Mouse (Mus musculus) liver, embryonic 16.5 days (tissue): ENCODE data around the gene Zfp629. TPM values are rescaled to one million over a fixed set of nuclear protein-coding genes. Genes with fewer than 3 reads are reported as not detected.
A peak's percentile ranks its signal among the peaks of the same experiment; 100 is the strongest.
"Not testable (repeated sequence)": the region's sequence is repeated elsewhere in the genome, so short reads cannot be mapped to it uniquely, and the experiment has no call there.

Experiments
- ATAC-seq: fragments of 200-750 bp; cut with Nextera tagmentation; 2 replicates; pipeline ENCODE4 v1.8.0; 2017; ENCODE audit warnings: low read depth, mild to moderate bottlenecking, moderate number of reproducible peaks, moderate library complexity
- H3K27ac ChIP-seq: fragments of 300-500 bp; sonication (generic); 2 replicates; pipeline ENCODE4 v1.5.1; 2014; ENCODE audit warnings: mild to moderate bottlenecking, low read length
- H3K27me3 ChIP-seq: fragments of 300-500 bp; sonication (generic); 2 replicates; pipeline ENCODE4 v1.6.1; 2014; ENCODE audit warnings: low read depth, low read length, mixed read lengths; ENCODE audit not compliant: control insufficient read depth, insufficient read depth
- H3K36me3 ChIP-seq: fragments of 300-500 bp; sonication (generic); 2 replicates; pipeline ENCODE4 v1.6.1; 2014; ENCODE audit warnings: mild to moderate bottlenecking; ENCODE audit not compliant: control insufficient read depth, insufficient read depth
- H3K4me1 ChIP-seq: fragments of 300-500 bp; sonication (generic); 2 replicates; pipeline ENCODE4 v1.6.1; 2014; ENCODE audit warnings: low read depth, low read length, mixed read lengths; ENCODE audit not compliant: control insufficient read depth
- H3K4me2 ChIP-seq: fragments of 300-500 bp; sonication (generic); 2 replicates; pipeline ENCODE4 v1.6.1; 2014; ENCODE audit warnings: low read depth, low read length, mixed read lengths
- H3K4me3 ChIP-seq: fragments of 300-500 bp; sonication (generic); 2 replicates; pipeline ENCODE4 v1.5.1; 2014; ENCODE audit warnings: low read depth, mild to moderate bottlenecking, low read length
- H3K9ac ChIP-seq: fragments of 300-500 bp; sonication (generic); 2 replicates; pipeline ENCODE4 v1.6.1; 2014; ENCODE audit warnings: low read depth, low read length
- H3K9me3 ChIP-seq: fragments of 300-500 bp; sonication (generic); replicated peaks from 2 replicates; pipeline ENCODE4 v1.6.1; 2016; ENCODE audit warnings: low read length; ENCODE audit not compliant: control insufficient read depth
- WGBS: fragments of 180-500 bp; shearing (Covaris S2); extraction: QIAGEN DNeasy Blood & Tissue Kit; methylation state at CpG from one replicate; pipeline ENCODE4 v1.1.7; 2014; ENCODE audit not compliant: insufficient replicate concordance; 5-methylcytosine and 5-hydroxymethylcytosine counted together
- polyA plus RNA-seq: library from polyadenylated mRNA; unstranded; fragments of >200 nt; fragmentation: Nextera tagmentation; extraction: Ambion mirVana; gene quantifications from 2 replicates; pipeline ENCODE4 v1.2.1, GENCODE M21; 2015

The Zfp629 gene
- polyA plus RNA-seq, 1 experiment from 2014 or later, result 2.1 TPM

DNA sequence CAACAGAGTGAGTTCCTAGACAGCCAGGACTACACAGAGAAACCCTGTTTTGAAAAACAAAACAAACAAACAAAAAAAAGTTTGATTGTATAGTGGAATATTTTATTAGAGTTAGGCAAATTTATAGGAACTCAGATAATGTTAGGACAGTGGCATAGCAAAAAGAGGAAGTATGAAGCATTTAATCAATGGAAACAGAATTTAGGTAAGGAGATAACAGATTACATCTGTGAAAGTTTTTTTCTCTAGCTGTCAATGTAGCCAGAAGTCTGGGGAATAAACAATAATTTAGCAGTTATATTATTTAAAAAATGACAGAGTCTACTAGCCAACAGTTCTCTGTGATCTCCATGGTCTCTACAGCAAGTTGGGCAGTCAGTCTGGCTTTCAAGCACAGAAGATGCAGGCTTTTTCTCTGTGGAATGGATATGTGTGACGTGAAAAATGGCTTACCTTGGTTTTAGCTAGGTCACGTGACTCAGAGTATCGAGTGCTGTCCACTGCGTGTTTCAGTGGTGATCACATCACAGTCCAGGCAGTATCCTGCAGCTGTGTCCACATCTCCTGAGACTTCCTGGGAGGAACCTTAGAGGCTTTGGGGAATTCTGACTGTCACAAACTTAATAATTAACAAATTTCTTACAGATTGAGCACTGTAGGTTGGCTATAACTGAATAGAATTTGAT, 33.1 kb upstream of the Zfp629 start:
- 60% methylated on average over 4 of the region's 4 CpGs for WGBS
- Histone ChIP-seq H3K36me3 (no peaks in the 10 kb centered on the region), H3K9me3 (no peaks in the 10 kb centered on the region), H3K27me3 (no peaks in the 10 kb centered on the region; the same call in 1 of the 2 replicates), H3K4me2 (no peak overlapping the region), H3K9ac (no peak overlapping the region), H3K4me1 (no peaks in the 10 kb centered on the region), H3K27ac (no peak overlapping the region), H3K4me3 (no peak overlapping the region)
- ATAC-seq, result no peak

DNA sequence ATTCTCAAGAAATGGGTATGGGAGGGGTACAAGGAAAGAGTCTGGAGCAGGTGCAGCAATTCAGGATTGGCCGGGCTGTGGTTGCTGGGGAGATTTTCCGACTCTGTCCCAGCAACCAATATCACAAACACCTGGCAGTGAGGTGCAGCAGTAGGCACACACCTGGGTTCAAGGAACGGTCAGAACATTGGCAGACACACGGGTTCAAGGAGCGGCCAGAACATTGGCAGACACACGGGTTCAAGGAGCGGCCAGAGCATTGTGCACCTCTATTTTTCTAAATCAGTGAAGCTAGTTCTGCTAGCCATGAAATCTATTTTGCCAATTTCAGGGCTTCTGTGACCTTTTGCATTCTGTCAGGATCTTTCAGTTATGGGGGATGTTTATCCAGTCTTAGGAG, 32.0 kb upstream of the Zfp629 start:
- 77% methylated on average over 7 of the region's 7 CpGs for WGBS
- H3K4me2 ChIP-seq, H3K9me3 ChIP-seq, H3K27me3 ChIP-seq, H3K9ac ChIP-seq, H3K4me3 ChIP-seq, H3K27ac ChIP-seq, ATAC-seq, H3K4me1 ChIP-seq, H3K36me3 ChIP-seq: not testable (repeated sequence)

DNA sequence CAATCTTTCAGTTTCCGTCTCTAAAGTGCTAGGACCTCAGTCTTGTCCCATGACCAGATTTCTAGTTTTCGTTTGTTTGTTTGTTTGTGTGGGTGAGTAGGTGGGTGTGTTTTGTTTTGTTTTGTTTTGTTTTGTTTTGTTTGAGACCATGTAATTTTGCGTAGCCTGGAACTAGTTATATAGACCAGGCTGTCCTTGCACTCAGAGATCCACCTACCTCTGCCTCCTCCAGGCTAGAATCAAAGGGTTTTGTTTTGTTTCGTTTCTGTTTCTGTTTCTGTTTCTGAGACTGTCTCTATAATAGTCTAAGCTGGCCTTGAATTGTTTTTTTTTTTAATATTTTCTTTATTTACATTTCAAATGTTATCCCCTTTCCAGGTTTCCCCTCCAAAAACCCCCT, 30.8 kb upstream of the Zfp629 start:
- ATAC-seq, result no peak
- Histone ChIP-seq H3K4me2 (no peak overlapping the region), H3K4me1 (no peaks in the 10 kb centered on the region), H3K4me3 (no peak overlapping the region), H3K27me3 (no peaks in the 10 kb centered on the region; the same call in 1 of the 2 replicates), H3K9ac (no peak overlapping the region), H3K9me3 (no peaks in the 10 kb centered on the region), H3K27ac (no peak overlapping the region), H3K36me3 (no peaks in the 10 kb centered on the region)
- 70% methylated on average over 4 of the region's 4 CpGs for WGBS

DNA sequence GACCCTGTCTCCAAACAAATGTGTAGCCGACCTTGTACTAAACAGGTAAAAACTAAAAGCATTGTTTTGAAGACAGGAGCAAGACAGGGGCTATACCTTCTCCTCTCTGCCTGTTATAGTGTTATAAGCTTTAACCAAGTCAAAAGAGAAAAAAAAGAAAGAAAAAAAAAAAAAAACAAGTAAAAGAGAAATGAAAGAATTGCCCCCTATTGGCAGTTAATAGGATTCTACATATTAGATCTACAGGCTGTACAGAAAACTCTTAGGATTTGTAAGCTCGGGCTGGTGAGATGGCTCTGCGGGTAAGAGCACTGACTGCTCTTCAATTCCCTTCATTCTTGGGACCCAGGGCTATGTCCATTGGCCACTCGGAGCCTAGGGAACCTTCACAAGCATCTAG, 26.7 kb upstream of the Zfp629 start:
- no peak overlapping the region for H3K9ac ChIP-seq
- no peak for ATAC-seq
- peaks cover 9% of the 10 kb centered on the region for H3K27me3 ChIP-seq
- 52% methylated on average over 4 of the region's 4 CpGs for WGBS
- no peak overlapping the region for H3K4me3 ChIP-seq
- no peak overlapping the region for H3K4me2 ChIP-seq
- H3K9me3 ChIP-seq, result no peaks in the 10 kb centered on the region
- no peaks in the 10 kb centered on the region for H3K4me1 ChIP-seq
- H3K36me3 ChIP-seq, result no peaks in the 10 kb centered on the region
- H3K27ac ChIP-seq, result no peak overlapping the region

DNA sequence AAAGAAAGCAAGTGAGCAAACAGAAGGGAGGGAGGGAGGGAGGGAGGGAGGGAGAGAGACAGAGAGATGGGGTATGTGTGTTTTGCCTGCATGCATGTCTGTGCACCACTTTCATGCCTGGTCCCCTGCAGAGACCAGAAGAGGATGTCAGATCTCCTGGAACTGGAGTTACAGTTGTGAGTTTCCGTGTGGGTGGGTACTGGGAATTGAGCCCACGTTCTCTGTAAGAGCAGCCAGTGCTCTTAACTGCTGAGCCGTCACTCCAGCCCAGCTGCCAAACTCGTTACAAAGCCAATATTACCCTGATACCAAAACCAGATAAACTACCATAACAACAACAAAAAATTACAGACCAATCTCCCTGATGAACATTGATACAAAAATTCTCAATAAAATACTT, 25.7 kb upstream of the Zfp629 start:
- Histone ChIP-seq H3K9ac (no peak overlapping the region), H3K9me3 (no peaks in the 10 kb centered on the region), H3K36me3 (no peaks in the 10 kb centered on the region), H3K4me2 (no peak overlapping the region), H3K4me3 (no peak overlapping the region), H3K27ac (no peak overlapping the region), H3K27me3 (peaks cover 19% of the 10 kb centered on the region), H3K4me1 (no peaks in the 10 kb centered on the region)
- no peak for ATAC-seq
- WGBS, result 35% methylated on average over 4 of the region's 4 CpGs

DNA sequence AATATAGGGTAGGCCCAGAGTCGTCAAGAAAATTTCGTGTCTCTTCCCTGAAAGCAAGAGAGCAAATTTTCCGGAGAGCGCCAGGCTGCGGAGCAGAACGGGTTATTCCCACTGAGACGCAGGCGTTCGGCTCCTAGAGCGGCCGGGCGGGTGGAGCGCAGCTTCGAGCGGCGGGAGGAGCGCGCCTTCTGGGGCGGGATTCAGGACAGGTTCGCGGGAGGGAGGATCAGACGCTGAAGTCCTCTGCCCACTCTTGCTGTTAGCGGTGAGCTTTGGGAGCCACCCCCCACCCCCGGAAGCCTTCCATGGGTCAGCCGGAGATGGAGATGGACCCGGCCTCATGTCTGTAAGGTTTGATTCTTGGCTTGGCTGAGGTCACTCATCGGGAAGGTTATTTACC, 21.4 kb upstream of the Zfp629 start:
- no peak overlapping the region for H3K27ac ChIP-seq
- H3K9me3 ChIP-seq, result no peaks in the 10 kb centered on the region
- H3K27me3 ChIP-seq, result peaks cover 26% of the 10 kb centered on the region
- peak overlapping the region; percentile 11; the same call in 1 of the 2 replicates for H3K9ac ChIP-seq
- H3K4me2 ChIP-seq, result peak overlapping the region; percentile 32
- H3K4me1 ChIP-seq, result no peaks in the 10 kb centered on the region
- 1% methylated on average over 24 of the region's 27 CpGs for WGBS
- H3K36me3 ChIP-seq, result no peaks in the 10 kb centered on the region
- peak overlapping the region; percentile 49 for H3K4me3 ChIP-seq
- peak; percentile 64 for ATAC-seq

DNA sequence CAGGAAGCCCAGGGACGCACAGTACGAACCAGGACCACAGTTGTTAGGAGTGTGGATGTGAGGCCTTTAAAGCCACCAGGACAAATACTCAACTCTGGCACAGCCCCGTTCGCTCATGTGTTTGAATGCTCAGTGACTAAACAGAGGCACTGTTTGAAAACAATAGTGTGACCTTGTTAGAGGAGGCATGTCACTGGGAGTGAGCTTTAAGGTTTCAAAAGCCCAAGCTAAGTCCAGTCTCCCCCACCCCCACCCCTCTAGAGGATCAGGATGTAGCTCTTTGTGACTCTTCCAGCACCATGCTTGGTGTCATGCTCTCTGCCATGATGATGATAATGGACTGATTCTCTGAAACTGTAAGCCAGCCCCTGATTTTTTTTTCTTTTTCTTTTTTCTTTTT, 15.8 kb upstream of the Zfp629 start:
- H3K4me3 ChIP-seq, result no peak overlapping the region
- 82% methylated on average over 4 of the region's 4 CpGs for WGBS

DNA sequence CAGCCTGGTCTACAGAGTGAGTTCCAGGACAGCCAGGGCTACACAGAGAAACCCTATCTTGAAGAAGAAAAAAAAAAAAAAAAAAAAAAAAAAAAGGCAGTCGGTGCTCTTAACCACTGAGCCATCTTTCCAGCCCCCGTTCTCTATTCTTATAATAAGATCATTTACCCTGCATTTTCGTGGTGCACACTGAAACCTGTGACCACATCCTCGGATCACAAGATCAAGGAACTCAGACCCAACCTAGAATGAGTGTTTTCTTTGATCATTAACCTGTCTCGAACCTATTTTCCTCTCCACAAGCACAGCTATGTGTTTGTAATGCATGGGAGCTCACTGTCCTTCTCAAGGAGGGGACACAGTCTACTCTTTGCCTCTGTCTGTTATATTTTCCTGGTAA, 13.0 kb upstream of the Zfp629 start:
- no peak for ATAC-seq
- Histone ChIP-seq H3K9me3 (no peaks in the 10 kb centered on the region; the same call in 1 of the 2 replicates), H3K4me1 (peaks cover 11% of the 10 kb centered on the region), H3K27ac (no peak overlapping the region), H3K36me3 (no peaks in the 10 kb centered on the region), H3K9ac (no peak overlapping the region), H3K4me2 (no peak overlapping the region), H3K4me3 (no peak overlapping the region), H3K27me3 (no peaks in the 10 kb centered on the region)
- 70% methylated on average over 5 of the region's 5 CpGs for WGBS

More for the DNA sequence above, 15.8 kb upstream of the Zfp629 start:
- Histone ChIP-seq H3K27ac (no peak overlapping the region), H3K9ac (no peak overlapping the region), H3K27me3 (peaks cover 9% of the 10 kb centered on the region), H3K4me1 (peaks cover 6% of the 10 kb centered on the region), H3K9me3 (no peaks in the 10 kb centered on the region), H3K4me2 (no peak overlapping the region), H3K36me3 (no peaks in the 10 kb centered on the region)
- ATAC-seq, result no peak

DNA sequence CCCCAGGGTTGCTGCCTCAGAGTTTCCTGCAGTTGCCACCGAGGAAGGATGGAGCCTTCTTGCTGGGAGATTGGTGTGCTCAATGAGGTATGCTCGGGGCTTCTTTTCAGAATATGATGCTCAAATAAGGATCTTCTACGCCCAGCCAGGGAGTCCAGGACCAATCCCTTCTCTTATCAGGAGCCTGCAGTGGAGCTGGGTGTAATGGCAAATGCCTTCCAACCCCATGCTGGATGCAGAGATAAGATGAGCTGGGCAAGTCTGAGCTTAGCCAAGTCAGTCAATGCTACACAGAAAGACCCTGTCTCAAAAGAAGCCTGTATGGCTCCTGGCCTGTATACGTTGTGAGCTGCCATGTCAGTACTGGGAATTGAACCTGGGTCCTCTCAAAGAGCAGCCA, 10.9 kb upstream of the Zfp629 start:
- 32% methylated on average over 4 of the region's 4 CpGs for WGBS
- Histone ChIP-seq H3K9me3 (no peaks in the 10 kb centered on the region; the same call in 1 of the 2 replicates), H3K36me3 (no peaks in the 10 kb centered on the region), H3K4me1 (peaks cover 11% of the 10 kb centered on the region), H3K27ac (peak overlapping the region; percentile 83), H3K27me3 (no peaks in the 10 kb centered on the region), H3K4me2 (peak overlapping the region; percentile 65), H3K4me3 (peak overlapping the region; percentile 42), H3K9ac (peak overlapping the region; percentile 41)
- ATAC-seq, result peak; percentile 100
